Mouse (Mus musculus): ENCODE results near the gene Fut2. TPM values are rescaled to one million over a fixed set of nuclear protein-coding genes. Genes with fewer than 3 reads are reported as not detected.

Fut2 gene
- total and polyA plus RNA-seq, 3 experiments: not detected

DNA sequence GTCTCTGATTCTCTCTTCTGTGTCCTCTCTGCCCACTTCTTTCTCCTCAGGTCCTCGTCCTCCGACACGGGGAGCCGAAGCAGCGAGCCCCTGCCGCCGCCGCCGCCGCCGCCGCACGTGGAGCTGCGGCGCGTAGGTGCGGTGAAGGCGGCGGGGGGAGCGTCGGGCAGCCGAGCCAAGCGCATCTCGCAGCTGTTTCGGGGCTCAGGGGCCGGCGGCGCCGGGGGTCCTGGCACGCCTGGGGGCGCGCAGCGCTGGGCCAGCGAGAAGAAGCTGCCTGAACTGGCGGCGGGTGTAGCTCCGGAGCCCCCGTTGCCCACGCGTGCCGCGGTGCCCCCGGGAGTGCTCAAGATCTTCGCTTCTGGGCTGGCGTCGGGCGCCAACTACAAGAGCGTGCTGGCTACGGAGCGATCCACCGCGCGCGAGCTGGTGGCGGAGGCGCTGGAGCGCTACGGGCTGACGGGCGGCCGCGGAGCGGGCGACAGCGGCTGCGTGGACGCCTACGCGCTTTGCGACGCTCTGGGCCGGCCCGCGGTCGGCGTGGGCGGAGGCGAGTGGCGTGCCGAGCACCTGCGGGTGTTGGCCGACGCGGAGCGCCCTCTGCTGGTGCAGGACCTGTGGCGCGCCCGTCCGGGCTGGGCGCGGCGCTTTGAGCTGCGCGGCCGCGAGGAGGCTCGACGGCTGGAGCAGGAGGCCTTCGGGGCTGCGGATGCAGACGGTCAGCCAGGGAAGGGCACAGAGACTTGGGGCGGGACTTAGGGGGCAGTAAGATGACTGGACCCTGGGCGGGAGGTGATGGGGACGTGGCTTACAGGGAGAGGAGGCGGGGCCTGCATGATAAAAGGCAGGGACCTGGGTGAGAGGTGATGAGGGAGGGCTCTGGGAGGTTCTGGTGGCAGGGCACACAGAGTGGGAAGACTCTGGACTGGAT lies 37.6 kb downstream of the Fut2 start (continued):
- no peak for TF ChIP-seq ZMIZ1 (IDR thresholded peaks at IDR 0.05; ENCODE audit: low read depth, low read length)
- peak; percentile 60; the same call in 1 of the 2 replicates for TF ChIP-seq POLR2A (IDR thresholded peaks at IDR 0.05; ENCODE audit: low read depth, low read length)
- no peak for TF ChIP-seq POLR2AphosphoS2 (IDR thresholded peaks at IDR 0.05; ENCODE audit: low read depth, low read length)

GRCm38 (mm10) chr7:45627261-45627660 lies 38.9 kb downstream of the Fut2 start, which contains the start of gene Rasip1:
Rasip1 (plus strand) TSS chr7:45627488.
- peak within 1 kb of the TSS in 2 of 3 experiments; percentile 26 to 55 for H3K4me3 ChIP-seq (replicated peaks in 1 of 3; ENCODE audit: low read depth in 2 of 3, low read length in 2 of 3, poor library complexity in 1 of 3)
- TF ChIP-seq TBP (conservative IDR thresholded peaks at IDR 0.05; ENCODE audit: low read depth, low read length): no peak
- no peak for TF ChIP-seq CTCF (conservative IDR thresholded peaks at IDR 0.05 in 1 of 2, IDR thresholded peaks at IDR 0.05 in 1 of 2; ENCODE audit: low read depth in 2 of 2, low read length in 2 of 2)
- TF ChIP-seq BHLHE40 (IDR thresholded peaks at IDR 0.05; ENCODE audit: low read depth, low read length): no peak
- no peak for TF ChIP-seq GABPA (IDR thresholded peaks at IDR 0.05; ENCODE audit: insufficient replicate concordance, low read depth, low read length)
- TF ChIP-seq POLR2AphosphoS2 (IDR thresholded peaks at IDR 0.05; ENCODE audit: low read depth, low read length): no peak
- TF ChIP-seq MAZ (IDR thresholded peaks at IDR 0.05; ENCODE audit: low read depth, low read length): no peak
- no peak for TF ChIP-seq PAX5 (IDR thresholded peaks at IDR 0.05; ENCODE audit: low read length)
- no peak for TF ChIP-seq RAD21 (IDR thresholded peaks at IDR 0.05; ENCODE audit: low read depth, low read length)
- TF ChIP-seq USF1 (IDR thresholded peaks at IDR 0.05; ENCODE audit: low read depth, low read length): no peak
- no peak for TF ChIP-seq MAX (IDR thresholded peaks at IDR 0.05; ENCODE audit: low read length)
- TF ChIP-seq JUN (IDR thresholded peaks at IDR 0.05; ENCODE audit: insufficient read depth, low read depth, low read length): no peak
- no peak for TF ChIP-seq NRF1 (IDR thresholded peaks at IDR 0.05; ENCODE audit: low read depth, low read length)
- TF ChIP-seq JUND (conservative IDR thresholded peaks at IDR 0.05; ENCODE audit: low read depth, low read length): no peak
- TF ChIP-seq EP300 (IDR thresholded peaks at IDR 0.05; ENCODE audit: low read length): no peak
- no peak for TF ChIP-seq ZMIZ1 (IDR thresholded peaks at IDR 0.05; ENCODE audit: low read depth, low read length)
- TF ChIP-seq POLR2A (IDR thresholded peaks at IDR 0.05; ENCODE audit: low read depth, low read length): no peak
- TF ChIP-seq HCFC1 (IDR thresholded peaks at IDR 0.05; ENCODE audit: low read depth, low read length): no peak
- no peak for TF ChIP-seq ZC3H11A (IDR thresholded peaks at IDR 0.05; ENCODE audit: low read depth, low read length)
- no peak for TF ChIP-seq RCOR1 (conservative IDR thresholded peaks at IDR 0.05; ENCODE audit: low read depth, low read length)
- TF ChIP-seq MYC (IDR thresholded peaks at IDR 0.05; ENCODE audit: low read depth, low read length): no peak
- peak within 1 kb of the TSS; percentile 74 for H3K9ac ChIP-seq (ENCODE audit: insufficient read depth, low read depth)
- dilution Hi-C loops (cut with MboI; ENCODE audit: extremely low pct_ligation_motif_present, extremely low pct_unique_long_range_greater_than_20kb, low sequenced_read_pairs): no loop called here
- no peak within 1 kb of the TSS for H3K27ac ChIP-seq (ENCODE audit: insufficient read depth, low read depth)
- DNase-seq (ENCODE audit: extremely low read depth): no peak
- in situ Hi-C loops (cut with MboI; ENCODE audit: low pct_ligation_motif_present, low pct_unique_long_range_greater_than_20kb, low sequenced_read_pairs): no loop called here
- H3K79me2 ChIP-seq (replicated peaks; ENCODE audit: control insufficient read depth, extremely low read depth, insufficient read depth, poor library complexity, severe bottlenecking): no peaks in the 10 kb centered on the region
- peaks cover 0 to 2% of the 10 kb centered on the region in 2 experiments; a peak in 1 of 4 replicates for H3K4me1 ChIP-seq (ENCODE audit: control insufficient read depth in 1 of 2, insufficient read depth in 2 of 2)
- H3K4me2 ChIP-seq (ENCODE audit: insufficient read depth, low read depth, poor library complexity, severe bottlenecking): peak within 1 kb of the TSS; percentile 64
- peaks cover 0 to 25% of the 10 kb centered on the region in 2 experiments for H3K36me3 ChIP-seq (replicated peaks in 1 of 2; ENCODE audit: control insufficient read depth in 1 of 2, insufficient read depth in 1 of 2, low read length in 1 of 2)
- no peaks in the 10 kb centered on the region for H3K27me3 ChIP-seq (replicated peaks)
- H3K9me3 ChIP-seq (replicated peaks; ENCODE audit: low read length): peaks cover 35% of the 10 kb centered on the region
